Mouse (Mus musculus) T-cell, adult 2 months (primary cell): Measurements from ENCODE around the gene Npy4r.

Source experiments
- DNase-seq: peaks from one replicate; pipeline ENCODE4 v3.0.0; 2022; ENCODE audit warnings: low spot score

Gene Npy4r

DNA sequence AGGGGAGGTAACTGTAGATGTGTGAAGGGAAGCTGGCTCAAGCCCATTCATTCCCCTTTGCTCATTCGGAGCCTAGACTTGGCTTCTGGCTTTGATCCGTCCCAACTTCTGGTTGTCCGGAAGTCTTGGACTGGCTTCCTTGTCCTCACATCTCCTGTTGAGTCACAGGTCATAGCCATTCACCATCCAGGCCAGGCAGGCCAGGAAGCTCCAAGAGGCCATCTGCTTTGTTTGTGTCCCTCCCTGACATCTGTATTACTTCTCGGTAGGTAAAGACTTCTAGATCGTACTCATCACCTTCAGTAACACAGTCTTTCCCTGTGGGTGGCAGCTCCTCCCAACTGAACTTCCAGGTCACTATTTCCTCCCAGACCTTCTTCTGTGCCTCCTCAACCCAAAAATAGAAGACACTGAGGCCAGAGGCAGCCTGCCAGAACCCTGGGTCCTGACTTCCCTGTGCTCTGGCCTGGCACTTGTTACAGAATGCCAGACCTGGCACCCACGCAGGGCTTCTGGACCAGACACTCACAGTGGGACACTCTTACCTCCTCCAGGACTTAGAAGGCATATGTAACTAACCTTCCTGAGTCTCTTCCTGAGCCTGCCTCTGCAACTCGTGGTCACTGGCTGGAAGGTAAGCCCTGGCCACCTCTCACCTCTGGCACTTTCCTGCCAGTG, 33.1 kb downstream of the Npy4r start:
- no peak for DNase-seq

- DNase-seq, result no peak
Observed at GRCm38 (mm10) chr14:34114311-34114710, 38.0 kb downstream of the Npy4r start.

- DNase-seq, result no peak
Observed at GRCm38 (mm10) chr14:34107594-34107993, 44.7 kb downstream of the Npy4r start.

DNA sequence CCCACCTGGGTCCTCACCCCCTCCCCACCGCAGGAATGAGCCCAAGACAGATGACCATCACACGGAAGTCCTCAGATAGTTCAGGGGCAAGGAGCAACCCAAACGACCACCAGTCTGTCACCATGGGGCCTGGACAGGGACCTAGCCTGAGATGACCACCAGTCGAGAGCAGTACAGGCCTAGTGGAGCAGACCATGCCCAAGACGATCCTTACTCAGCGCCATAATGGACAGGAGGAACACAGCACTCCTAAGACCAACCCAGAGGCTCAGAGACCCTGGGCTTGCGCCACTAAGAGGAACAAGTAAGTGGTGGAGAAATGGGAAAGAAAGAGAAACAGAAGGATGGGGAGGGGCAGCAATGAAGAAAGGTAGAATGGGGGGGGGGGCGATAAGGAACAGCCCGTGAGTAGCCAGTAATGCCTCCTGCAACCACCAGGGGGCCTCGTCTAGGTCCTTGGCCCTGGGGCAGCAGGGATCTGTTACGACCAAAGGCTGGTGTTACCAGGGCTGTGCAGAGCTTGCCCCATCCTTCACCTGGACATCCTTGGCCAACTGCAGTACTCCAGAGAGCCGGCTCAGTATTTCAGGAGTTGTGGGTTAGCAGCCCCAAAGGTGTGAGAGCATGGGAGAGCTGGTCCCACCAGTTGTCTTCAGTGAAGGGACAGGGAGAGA, 45.8 kb downstream of the Npy4r start:
- no peak for DNase-seq

- no peak for DNase-seq
Observed at GRCm38 (mm10) chr14:34104892-34105291, 47.4 kb downstream of the Npy4r start.

- DNase-seq, result no peak
Observed at GRCm38 (mm10) chr14:34103855-34104254, 48.4 kb downstream of the Npy4r start.

GRCm38 (mm10) chr14:34102601-34103000, 49.7 kb downstream of the Npy4r start, which contains the start of gene A630023A22Rik:
Gene A630023A22Rik (minus strand): TSS chr14:34102754.
- DNase-seq, result no peak

DNA sequence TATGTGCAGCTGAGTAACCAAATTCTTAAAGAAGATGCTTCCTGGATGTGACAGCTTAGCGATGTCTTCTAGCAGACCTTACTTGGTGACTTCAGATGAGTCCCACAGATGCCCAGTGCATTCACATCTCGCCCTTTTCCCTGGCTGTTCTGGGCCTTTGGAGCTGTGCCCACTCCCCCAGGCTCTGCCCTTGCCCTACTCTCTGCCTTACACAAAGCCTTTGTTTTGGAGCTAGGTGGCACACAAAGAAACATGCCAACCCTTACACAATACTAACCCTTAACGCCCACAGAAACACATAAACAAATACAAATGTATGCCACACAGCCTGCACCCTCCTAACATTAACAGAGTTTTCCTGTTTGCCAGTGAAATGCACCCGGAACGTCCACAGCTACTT, 56.1 kb downstream of the Npy4r start:
- no peak for DNase-seq
